In genomic region chr11:72608071-72608679, GRCm38 (mm10) we compare ENCODE assay signal across 1 mouse cellular context.
TF ChIP-seq lines count a peak whose summit lies in the region.

No protein-coding gene starts in this region.

TF ChIP-seq in MEL, 35 proteins besides CTCF, POLR2A, EP300 and RAD21 (continued from another document):
- TF ChIP-seq ZMIZ1 (IDR thresholded peaks at IDR 0.05; ENCODE audit: low read depth, low read length) (peak; percentile 49; the same call in 1 of the 2 replicates), GABPA (IDR thresholded peaks at IDR 0.05; ENCODE audit: low read depth, low read length) (no peak), USF1 (IDR thresholded peaks at IDR 0.05; ENCODE audit: low read depth, low read length) (peak; percentile 92), USF2 (IDR thresholded peaks at IDR 0.05; ENCODE audit: borderline replicate concordance in 1 of 2, insufficient read depth in 1 of 2, low read depth in 1 of 2, low read length in 2 of 2) (peak in 1 of 2 experiments; percentile 41; a peak in 1 of 4 replicates), MYB (IDR thresholded peaks at IDR 0.05; ENCODE audit: low read depth, low read length) (peak; percentile 60; the same call in 1 of the 2 replicates)
